Mouse (Mus musculus): ENCODE measurements around the gene Zfpl1. TPM values are rescaled to one million over a fixed set of nuclear protein-coding genes. Genes with fewer than 3 reads are reported as not detected.

The Zfpl1 gene
- polyA plus RNA-seq, 1 experiment from 2014 or later: 75.1 TPM

- Histone ChIP-seq H3K9me3 (ENCODE audit: control insufficient read depth, low read length) (no peaks in the 10 kb centered on the region), H3K4me2 (replicated peaks) (no peak overlapping the region), H3K4me1 (replicated peaks; ENCODE audit: control insufficient read depth, insufficient read depth, low read length) (peaks cover 10% of the 10 kb centered on the region), H3K9ac (peak overlapping the region; percentile 24; the same call in 1 of the 2 replicates), H3K27me3 (ENCODE audit: control insufficient read depth, insufficient read depth, low read length) (no peaks in the 10 kb centered on the region), H3K27ac (no peak overlapping the region), H3K36me3 (replicated peaks; ENCODE audit: control insufficient read depth, insufficient read depth) (no peaks in the 10 kb centered on the region), H3K4me3 (replicated peaks; ENCODE audit: low read length) (no peak overlapping the region)
- ATAC-seq (ENCODE audit: low FRiP score) (no peak), DNase-seq (ENCODE audit: low spot score) (no peak)
- WGBS: 76% methylated on average over 9 of the region's 9 CpGs
These were observed 42.5 kb downstream of the Zfpl1 start for GRCm38 (mm10) chr19:6042293-6042692.

DNA sequence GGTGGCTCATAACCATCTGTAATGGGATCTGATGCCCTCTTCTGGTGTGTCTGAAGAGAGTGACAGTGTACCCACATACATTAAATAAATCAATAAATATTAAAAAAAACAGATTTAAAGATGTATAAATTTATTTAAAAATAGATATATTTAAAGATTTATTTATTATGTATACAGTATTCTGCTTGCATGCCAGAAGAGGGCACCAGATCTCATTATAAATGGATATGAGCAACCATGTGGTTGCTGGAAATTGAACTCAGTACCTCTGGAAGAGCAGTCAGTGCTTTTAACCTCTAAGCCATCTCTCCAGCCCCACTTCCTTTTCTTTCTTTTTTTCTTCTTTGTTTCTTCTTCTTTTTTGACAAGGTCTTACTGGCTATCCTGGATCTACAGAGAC is 44.8 kb downstream of the Zfpl1 start:
- Histone ChIP-seq H3K27ac (no peak overlapping the region), H3K4me3 (replicated peaks; ENCODE audit: low read length) (no peak overlapping the region), H3K27me3 (ENCODE audit: control insufficient read depth, insufficient read depth, low read length) (no peaks in the 10 kb centered on the region), H3K4me1 (replicated peaks; ENCODE audit: control insufficient read depth, insufficient read depth, low read length) (peaks cover 2% of the 10 kb centered on the region), H3K4me2 (replicated peaks) (no peak overlapping the region), H3K9me3 (ENCODE audit: control insufficient read depth, low read length) (no peaks in the 10 kb centered on the region), H3K36me3 (replicated peaks; ENCODE audit: control insufficient read depth, insufficient read depth) (no peaks in the 10 kb centered on the region), H3K9ac (no peak overlapping the region)
- ATAC-seq (ENCODE audit: low FRiP score) (no peak), DNase-seq (ENCODE audit: low spot score) (no peak)

- Histone ChIP-seq H3K4me1 (replicated peaks; ENCODE audit: control insufficient read depth, insufficient read depth, low read length) (no peaks in the 10 kb centered on the region), H3K9me3 (ENCODE audit: control insufficient read depth, low read length) (no peaks in the 10 kb centered on the region), H3K27ac (no peak overlapping the region), H3K27me3 (ENCODE audit: control insufficient read depth, insufficient read depth, low read length) (no peaks in the 10 kb centered on the region), H3K36me3 (replicated peaks; ENCODE audit: control insufficient read depth, insufficient read depth) (no peaks in the 10 kb centered on the region), H3K9ac (no peak overlapping the region), H3K4me2 (replicated peaks) (no peak overlapping the region), H3K4me3 (replicated peaks; ENCODE audit: low read length) (no peak overlapping the region)
- DNase-seq (ENCODE audit: low spot score): no peak
- WGBS: 85% methylated on average over 7 of the region's 7 CpGs
- no peak for ATAC-seq (ENCODE audit: low FRiP score)
These were observed 46.4 kb downstream of the Zfpl1 start for GRCm38 (mm10) chr19:6038326-6038725.

DNA sequence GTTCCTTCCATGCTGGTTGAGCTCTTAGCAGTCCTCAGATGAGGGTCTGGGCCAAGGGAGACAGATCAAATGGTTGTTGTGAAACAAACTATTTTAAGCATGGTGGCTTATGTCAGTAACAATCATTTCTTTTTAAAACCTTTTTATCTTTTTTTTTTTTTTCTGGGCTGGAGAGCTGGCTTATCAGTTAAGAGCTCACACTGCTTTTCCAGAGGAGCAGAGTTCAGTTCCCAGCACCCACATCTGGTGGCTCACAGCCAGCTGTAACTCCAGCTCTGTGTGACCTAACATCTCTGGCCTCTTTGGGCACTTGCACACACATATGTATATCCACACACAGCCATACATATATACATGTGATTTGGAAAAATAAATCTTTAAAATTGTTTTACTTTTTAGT is 47.1 kb downstream of the Zfpl1 start:
- ATAC-seq (ENCODE audit: low FRiP score): no peak
- Histone ChIP-seq H3K4me3 (replicated peaks; ENCODE audit: low read length) (no peak overlapping the region), H3K27me3 (ENCODE audit: control insufficient read depth, insufficient read depth, low read length) (no peaks in the 10 kb centered on the region), H3K9ac (no peak overlapping the region), H3K27ac (no peak overlapping the region), H3K4me2 (replicated peaks) (no peak overlapping the region), H3K36me3 (replicated peaks; ENCODE audit: control insufficient read depth, insufficient read depth) (no peaks in the 10 kb centered on the region), H3K9me3 (ENCODE audit: control insufficient read depth, low read length) (no peaks in the 10 kb centered on the region), H3K4me1 (replicated peaks; ENCODE audit: control insufficient read depth, insufficient read depth, low read length) (no peaks in the 10 kb centered on the region)
- no peak for DNase-seq (ENCODE audit: low spot score)

DNA sequence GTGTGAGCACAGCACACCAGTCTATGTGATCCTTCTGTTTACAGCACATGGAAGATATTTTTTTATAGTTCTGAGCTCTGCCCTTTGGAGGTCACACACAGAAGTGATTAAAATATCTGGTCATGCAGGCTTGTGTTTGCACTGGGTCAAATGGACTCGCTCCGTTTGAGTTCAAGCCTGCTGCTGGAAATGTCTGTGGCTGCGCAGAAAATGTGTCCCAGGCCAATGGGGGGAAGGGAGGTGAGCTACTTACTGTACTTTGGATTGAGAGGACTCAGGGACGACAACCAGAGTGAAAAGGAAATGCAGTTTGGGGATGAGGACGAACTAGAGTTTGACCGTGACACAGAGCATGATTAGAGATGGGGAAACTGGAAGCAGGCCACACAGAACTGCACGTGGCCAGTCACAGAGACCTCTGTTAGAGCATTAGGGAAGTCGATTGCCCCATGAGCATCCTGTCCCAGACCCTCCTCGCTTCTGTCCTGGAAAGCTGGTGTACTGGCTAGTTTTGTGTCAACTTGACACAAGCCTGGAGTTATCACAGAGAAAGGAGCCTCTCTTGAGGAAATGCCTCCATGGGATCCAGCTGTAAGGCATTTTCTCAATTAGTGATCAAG is 48.7 kb downstream of the Zfpl1 start:
- no peak overlapping the region for H3K27ac ChIP-seq
- WGBS: 79% methylated on average over 9 of the region's 9 CpGs
- H3K4me1 ChIP-seq (replicated peaks; ENCODE audit: control insufficient read depth, insufficient read depth, low read length): no peaks in the 10 kb centered on the region
- no peak for DNase-seq (ENCODE audit: low spot score)
- H3K9ac ChIP-seq: no peak overlapping the region
- no peaks in the 10 kb centered on the region for H3K27me3 ChIP-seq (ENCODE audit: control insufficient read depth, insufficient read depth, low read length)
- ATAC-seq (ENCODE audit: low FRiP score): no peak
- H3K9me3 ChIP-seq (ENCODE audit: control insufficient read depth, low read length): no peaks in the 10 kb centered on the region
- no peaks in the 10 kb centered on the region for H3K36me3 ChIP-seq (replicated peaks; ENCODE audit: control insufficient read depth, insufficient read depth)
- H3K4me2 ChIP-seq (replicated peaks): no peak overlapping the region
- no peak overlapping the region for H3K4me3 ChIP-seq (replicated peaks; ENCODE audit: low read length)

Small RNAs within 50 kb of the gene (microRNA-seq; reads per million reads assigned to microRNA genes)
- 1.6 reads per million, percentile 2 among the genes with 10 or more reads in this experiment for gene Mir6988

Other genes starting within 250 kb of the Zfpl1 start
- 11.3 and 13.1 TPM in 2 replicates for gene Frmd8, start 209.7 kb downstream of the Zfpl1 start, polyA plus RNA-seq (2014; fragmentation: Nextera tagmentation; extraction: Ambion mirVana)
- 1.5 and 2.5 TPM in 2 replicates for gene Slc25a45, start 207.1 kb downstream of the Zfpl1 start, polyA plus RNA-seq (2014; fragmentation: Nextera tagmentation; extraction: Ambion mirVana)
- gene Tigd3, start 190.8 kb downstream of the Zfpl1 start, polyA plus RNA-seq (2014; fragmentation: Nextera tagmentation; extraction: Ambion mirVana): 6.1 and 9.4 TPM in 2 replicates
- 88.2 and 94.7 TPM in 2 replicates for gene Dpf2, start 171.9 kb downstream of the Zfpl1 start, polyA plus RNA-seq (2014; fragmentation: Nextera tagmentation; extraction: Ambion mirVana)
- 16.9 and 18.5 TPM in 2 replicates for gene Cdc42ep2, start 160.1 kb downstream of the Zfpl1 start, polyA plus RNA-seq (2014; fragmentation: Nextera tagmentation; extraction: Ambion mirVana)
- gene Pola2, start 120.8 kb downstream of the Zfpl1 start, polyA plus RNA-seq (2014; fragmentation: Nextera tagmentation; extraction: Ambion mirVana): 22.2 and 24.2 TPM in 2 replicates
- gene Slc22a20, start 98.8 kb downstream of the Zfpl1 start, polyA plus RNA-seq (2014; fragmentation: Nextera tagmentation; extraction: Ambion mirVana): not detected in 2 replicates
- 5.4 and 6.5 TPM in 2 replicates for gene Capn1, start 69.1 kb downstream of the Zfpl1 start, polyA plus RNA-seq (2014; fragmentation: Nextera tagmentation; extraction: Ambion mirVana)
- gene Syvn1, start 38.4 kb downstream of the Zfpl1 start, polyA plus RNA-seq (2014; fragmentation: Nextera tagmentation; extraction: Ambion mirVana): 28.7 and 32.9 TPM in 2 replicates
- gene Mrpl49, start 27.2 kb downstream of the Zfpl1 start, polyA plus RNA-seq (2014; fragmentation: Nextera tagmentation; extraction: Ambion mirVana): 64.2 and 64.5 TPM in 2 replicates
- 537 and 672 TPM in 2 replicates for gene Fau, start 27.1 kb downstream of the Zfpl1 start, polyA plus RNA-seq (2014; fragmentation: Nextera tagmentation; extraction: Ambion mirVana)
- gene Znhit2, start 23.8 kb downstream of the Zfpl1 start, polyA plus RNA-seq (2014; fragmentation: Nextera tagmentation; extraction: Ambion mirVana): 35.3 and 36.3 TPM in 2 replicates
- gene Tm7sf2, start 16.6 kb downstream of the Zfpl1 start, polyA plus RNA-seq (2014; fragmentation: Nextera tagmentation; extraction: Ambion mirVana): 58.9 and 59.8 TPM in 2 replicates
- 71.7 and 74.2 TPM in 2 replicates for gene Vps51, start 7.7 kb downstream of the Zfpl1 start, polyA plus RNA-seq (2014; fragmentation: Nextera tagmentation; extraction: Ambion mirVana)
- gene Tmem262, start 4.9 kb downstream of the Zfpl1 start, polyA plus RNA-seq (2014; fragmentation: Nextera tagmentation; extraction: Ambion mirVana): not detected in 2 replicates
- 1.0 and 1.2 TPM in 2 replicates for gene Gm28374, start 2.7 kb downstream of the Zfpl1 start, polyA plus RNA-seq (2014; fragmentation: Nextera tagmentation; extraction: Ambion mirVana)
- 6.3 and 6.8 TPM in 2 replicates for gene Cdca5, start within 50 bp of the Zfpl1 start, polyA plus RNA-seq (2014; fragmentation: Nextera tagmentation; extraction: Ambion mirVana)
- not detected in 2 replicates for gene AC131692.1, start 9.5 kb upstream of the Zfpl1 start, polyA plus RNA-seq (2014; fragmentation: Nextera tagmentation; extraction: Ambion mirVana)
- 0.52 and 0.59 TPM in 2 replicates for gene Naaladl1, start 20.8 kb upstream of the Zfpl1 start, polyA plus RNA-seq (2014; fragmentation: Nextera tagmentation; extraction: Ambion mirVana)
- gene Sac3d1, start 33.7 kb upstream of the Zfpl1 start, polyA plus RNA-seq (2014; fragmentation: Nextera tagmentation; extraction: Ambion mirVana): 51.3 and 54.5 TPM in 2 replicates
- gene Snx15, start 43.3 kb upstream of the Zfpl1 start, polyA plus RNA-seq (2014; fragmentation: Nextera tagmentation; extraction: Ambion mirVana): 59.6 and 60.8 TPM in 2 replicates
- not detected in 2 replicates for gene Batf2, start 56.0 kb upstream of the Zfpl1 start, polyA plus RNA-seq (2014; fragmentation: Nextera tagmentation; extraction: Ambion mirVana)
- gene Arl2, start 56.6 kb upstream of the Zfpl1 start, polyA plus RNA-seq (2014; fragmentation: Nextera tagmentation; extraction: Ambion mirVana): 114 and 117 TPM in 2 replicates
- gene Majin, start 99.4 kb upstream of the Zfpl1 start, polyA plus RNA-seq (2014; fragmentation: Nextera tagmentation; extraction: Ambion mirVana): not detected in 2 replicates
- gene Gpha2, start 141.4 kb upstream of the Zfpl1 start, polyA plus RNA-seq (2014; fragmentation: Nextera tagmentation; extraction: Ambion mirVana): not detected in 2 replicates
- gene Ppp2r5b, start 150.9 kb upstream of the Zfpl1 start, polyA plus RNA-seq (2014; fragmentation: Nextera tagmentation; extraction: Ambion mirVana): 140 and 158 TPM in 2 replicates
- 14.5 and 14.8 TPM in 2 replicates for gene Atg2a, start 156.7 kb upstream of the Zfpl1 start, polyA plus RNA-seq (2014; fragmentation: Nextera tagmentation; extraction: Ambion mirVana)
- gene Ehd1, start 191.8 kb upstream of the Zfpl1 start, polyA plus RNA-seq (2014; fragmentation: Nextera tagmentation; extraction: Ambion mirVana): 80.0 and 84.9 TPM in 2 replicates
- 0.56 and 0.63 TPM in 2 replicates for gene Cdc42bpg, start 221.5 kb upstream of the Zfpl1 start, polyA plus RNA-seq (2014; fragmentation: Nextera tagmentation; extraction: Ambion mirVana)

Measured in hindbrain, embryonic 14.5 days (tissue).